Mouse (Mus musculus): Measurements from ENCODE around the gene Olfr610.
"Not testable (repeated sequence)": the region's sequence is repeated elsewhere in the genome, so short reads cannot be mapped to it uniquely, and the experiment has no call there.

Gene Olfr610

GRCm38 (mm10) chr7:103512022-103512421 lies at the start of gene Olfr610:
TSS of gene Olfr610 (minus strand) at chr7:103512122.
- no peak for DNase-seq (ENCODE audit: extremely low read depth, low read depth, low spot score)

- no peak for DNase-seq (ENCODE audit: extremely low read depth, low read depth, low spot score)
These were observed 43.9 kb upstream of the Olfr610 start, which contains the start of gene Olfr615 for GRCm38 (mm10) chr7:103555779-103556178. TSS of gene Olfr615 (plus strand) at chr7:103556079.

- no peak for DNase-seq (ENCODE audit: extremely low read depth, low read depth, low spot score)
These were observed 35.9 kb upstream of the Olfr610 start, which contains the start of gene Olfr613 for GRCm38 (mm10) chr7:103547774-103548173. TSS of gene Olfr613 (plus strand) at chr7:103548074.

- not testable (repeated sequence) for DNase-seq (ENCODE audit: extremely low read depth, low read depth, low spot score)
These were observed 30.7 kb upstream of the Olfr610 start, which contains the start of gene Olfr612 for GRCm38 (mm10) chr7:103542617-103543016. TSS of gene Olfr612 (minus strand) at chr7:103542717.

GRCm38 (mm10) chr7:103520746-103521145 lies 8.8 kb upstream of the Olfr610 start, which contains the start of gene Olfr611:
TSS of gene Olfr611 (minus strand) at chr7:103520846.
- DNase-seq (ENCODE audit: extremely low read depth, low read depth, low spot score): not testable (repeated sequence)

- DNase-seq (ENCODE audit: extremely low read depth, low read depth, low spot score): no peak
These were observed 14.0 kb downstream of the Olfr610 start, which contains the start of gene Olfr609 for GRCm38 (mm10) chr7:103497962-103498361. TSS of gene Olfr609 (minus strand) at chr7:103498062.

GRCm38 (mm10) chr7:103477106-103477505 lies 34.8 kb downstream of the Olfr610 start:
- not testable (repeated sequence) for DNase-seq (ENCODE audit: extremely low read depth, low read depth, low spot score)

- no peak for DNase-seq (ENCODE audit: extremely low read depth, low read depth, low spot score)
These were observed 42.3 kb downstream of the Olfr610 start, which contains the start of gene Olfr608 for GRCm38 (mm10) chr7:103469577-103469976. TSS of gene Olfr608 (plus strand) at chr7:103469877.

- no peak for DNase-seq (ENCODE audit: extremely low read depth, low read depth, low spot score)
These were observed 51.3 kb downstream of the Olfr610 start for GRCm38 (mm10) chr7:103460590-103460989.

Data from fat pad, adult 2 months (tissue).